Mouse (Mus musculus): Measurements from ENCODE around the gene Defb7. TPM values are rescaled to one million over a fixed set of nuclear protein-coding genes. Genes with fewer than 3 reads are reported as not detected.

Gene Defb7
- polyA plus RNA-seq (2012; ENCODE audit: low replicate concordance): not detected in 2 replicates

GRCm38 (mm10) chr8:19494797-19495196 lies at the start of gene Defb7:
TSS of gene Defb7 (plus strand) at chr8:19495097.

Other genes starting within 250 kb of the Defb7 start
- not detected in 2 replicates for gene Defb5, start 247.5 kb upstream of the Defb7 start, polyA plus RNA-seq (2012; ENCODE audit: low replicate concordance)
- not detected in 2 replicates for gene Defb3, start 201.7 kb upstream of the Defb7 start, polyA plus RNA-seq (2012; ENCODE audit: low replicate concordance)
- gene Defb8, start 47.5 kb upstream of the Defb7 start, polyA plus RNA-seq (2012; ENCODE audit: low replicate concordance): not detected in 2 replicates
- gene 4930467E23Rik, start 234.5 kb downstream of the Defb7 start, polyA plus RNA-seq (2012; ENCODE audit: low replicate concordance): 0.05 TPM in 1 of 2 replicates, not detected in the other